Mouse (Mus musculus) kidney, postnatal 36 days (tissue): ENCODE data around the gene Il23a.
"Not testable (repeated sequence)": the region's sequence is repeated elsewhere in the genome, so short reads cannot be mapped to it uniquely, and the experiment has no call there.

Experiments used
- DNase-seq, 2 experiments: peaks; one replicate each; pipeline ENCODE4 v3.0.0; 2021 to 2022; ENCODE audit warnings: mixed read lengths in 2 of 2

The Il23a gene

GRCm38 (mm10) chr10:128263393-128264310 lies 34.9 kb downstream of the Il23a start:
- DNase-seq: no peak

DNA sequence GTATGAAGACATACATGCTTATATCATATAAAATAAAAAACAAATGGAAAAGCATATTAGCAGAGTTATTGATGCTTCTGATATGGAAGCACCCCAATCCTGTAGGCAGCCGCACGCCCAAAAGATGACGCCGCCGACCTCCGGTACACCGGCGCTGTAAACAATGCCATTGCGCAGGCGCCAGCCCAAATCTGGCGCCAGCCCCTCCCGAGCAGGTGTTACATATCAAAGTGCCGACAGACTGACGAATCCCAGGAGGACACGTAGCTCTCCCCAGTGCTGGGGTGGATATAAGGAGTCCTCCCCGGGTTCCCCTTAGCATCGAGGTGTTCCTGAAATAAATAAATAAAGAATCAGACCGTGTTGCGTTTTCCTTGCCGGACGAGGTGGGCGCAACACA lies 36.3 kb downstream of the Il23a start:
- no peak for DNase-seq

DNA sequence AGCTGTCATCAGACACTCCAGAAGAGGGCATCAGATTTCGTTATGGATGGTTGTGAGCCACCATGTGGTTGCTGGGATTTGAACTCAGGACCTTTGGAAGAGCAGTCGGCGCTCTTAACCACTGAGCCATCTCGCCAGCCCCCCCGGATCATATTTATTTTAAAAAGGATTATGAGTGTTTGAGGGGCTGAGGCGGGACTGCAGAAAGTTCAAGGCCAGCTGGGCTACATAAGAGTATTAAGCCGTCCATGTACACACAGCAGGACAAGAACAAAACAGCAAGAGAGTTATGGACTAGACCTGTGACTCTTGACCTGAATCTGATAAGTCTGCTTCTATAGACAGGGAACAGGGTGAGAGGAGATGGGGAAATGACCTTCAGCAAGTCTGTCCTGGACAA lies 38.2 kb downstream of the Il23a start:
- DNase-seq: not testable (repeated sequence)

- DNase-seq: no peak
Measured at GRCm38 (mm10) chr10:128259946-128260345, 38.6 kb downstream of the Il23a start.

- DNase-seq: no peak
Measured at GRCm38 (mm10) chr10:128258953-128259352, 39.6 kb downstream of the Il23a start.

- no peak for DNase-seq
Measured at GRCm38 (mm10) chr10:128256328-128256727, 42.2 kb downstream of the Il23a start.

DNA sequence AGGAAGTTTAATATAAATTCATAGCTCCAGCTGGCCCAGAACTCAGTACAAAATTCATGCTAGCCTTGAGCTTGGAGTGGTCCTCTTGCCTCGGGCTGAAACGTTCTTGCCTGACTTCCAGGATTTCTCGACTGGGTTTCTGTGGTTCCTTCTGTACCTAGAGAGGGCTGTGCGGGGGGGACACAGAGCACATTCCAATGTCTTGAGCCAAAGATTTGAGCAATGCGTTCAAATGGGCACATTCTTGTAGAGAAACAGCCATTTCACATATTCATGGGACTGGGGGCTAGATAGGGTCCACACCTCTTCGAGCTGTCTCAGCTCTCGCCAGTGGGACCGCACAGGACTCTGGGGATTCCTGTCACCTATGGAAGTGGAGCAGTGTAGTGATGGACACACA lies 42.6 kb downstream of the Il23a start:
- DNase-seq: no peak

- DNase-seq: no peak
Measured at GRCm38 (mm10) chr10:128253677-128254255, 44.8 kb downstream of the Il23a start, which contains the start of gene Apon. Gene Apon (plus strand): TSS chr10:128254096.

DNA sequence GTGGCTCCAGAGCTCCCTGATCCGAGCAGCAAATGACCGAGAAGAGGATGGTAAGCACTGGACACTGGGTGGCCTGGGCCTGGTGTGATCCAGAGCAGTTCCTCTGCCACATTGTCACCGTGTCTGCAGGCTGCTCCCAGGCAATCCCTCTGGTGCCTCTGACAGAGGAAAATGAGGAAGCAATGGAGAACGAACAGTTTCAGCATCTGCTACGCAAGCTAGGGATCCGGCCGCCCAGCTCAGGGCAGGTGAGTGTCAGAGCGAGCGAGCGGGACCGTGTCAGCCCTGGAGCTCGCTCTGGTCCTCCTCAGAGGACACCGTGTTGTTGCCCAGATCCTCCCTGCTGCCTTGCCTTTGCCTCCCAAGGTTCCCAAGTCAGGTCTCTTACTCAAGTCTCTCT lies 48.0 kb downstream of the Il23a start:
- no peak for DNase-seq

DNA sequence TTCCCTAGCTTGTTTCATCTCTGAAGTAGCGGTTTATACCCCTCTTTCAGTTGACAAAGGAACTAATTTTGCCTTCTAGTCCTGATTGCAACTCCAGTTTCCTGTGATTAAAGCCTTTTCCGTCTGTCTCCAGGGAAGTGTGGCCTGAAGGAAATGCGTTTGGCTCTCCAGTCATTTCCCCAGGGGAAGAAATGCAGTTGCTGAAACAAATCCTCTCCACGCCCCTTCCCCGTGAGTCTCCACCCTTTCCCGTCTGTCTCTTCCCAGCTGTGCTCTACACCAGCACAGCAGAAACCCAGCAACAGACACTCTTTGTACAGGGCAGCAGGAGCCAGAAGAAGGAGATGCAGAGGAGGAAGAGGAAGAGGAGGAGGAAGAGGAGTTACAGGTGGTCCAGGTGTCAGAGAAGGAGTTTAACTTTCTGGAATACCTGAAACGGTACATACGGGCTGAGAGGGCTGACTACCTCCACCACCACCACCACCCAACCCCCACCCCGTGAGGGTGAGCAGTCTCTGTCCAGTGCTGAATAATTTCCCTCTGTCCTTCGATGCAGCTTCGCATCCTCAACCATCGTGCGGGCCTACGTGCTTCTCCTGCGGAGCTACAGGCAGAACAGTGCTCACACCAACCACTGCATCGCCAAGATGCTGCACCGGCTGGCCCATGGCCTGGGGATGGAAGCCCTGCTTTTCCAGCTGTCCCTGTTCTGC lies 51.4 kb downstream of the Il23a start:
- peak; percentile 69 to 79 for DNase-seq
